Mouse (Mus musculus) layer of hippocampus, postnatal 25 days (tissue): ENCODE measurements around the gene Synrg. TPM values are rescaled to one million over a fixed set of nuclear protein-coding genes. Genes with fewer than 3 reads are reported as not detected.

ENCODE experiments used
- DNase-seq, 2 experiments: peaks; one replicate each; pipeline ENCODE4 v3.0.0; 2022; ENCODE audit warnings: mixed read lengths in 2 of 2, low spot score in 1 of 2; ENCODE audit errors: extremely low spot score in 1 of 2
- total RNA-seq, 2 experiments: library from RNA; stranded (reverse); gene quantifications; 2 replicates each; pipeline ENCODE4 v1.2.3; 2021

Synrg gene
- total RNA-seq, 2 experiments from 2014 or later: 63.8 to 65.3 TPM

DNA sequence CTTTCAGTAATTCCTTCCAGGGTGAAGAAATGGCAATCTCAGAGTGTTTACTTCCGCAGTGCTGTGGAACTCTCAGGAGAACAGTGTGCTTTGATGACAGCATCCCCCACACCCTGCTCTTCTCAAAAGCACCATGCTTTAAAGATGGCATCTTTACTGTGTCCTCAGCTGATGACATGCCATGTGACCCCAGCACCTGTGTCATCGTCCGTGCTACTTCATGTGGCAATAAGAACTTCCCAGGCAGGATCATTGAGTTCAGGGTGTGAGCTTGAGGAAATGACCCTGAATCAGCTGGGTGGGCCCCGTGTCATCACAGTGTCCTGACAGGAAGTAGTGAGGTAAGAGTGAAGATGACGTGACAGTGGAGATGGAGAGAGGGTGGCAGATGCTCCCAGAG, 68.3 kb downstream of the Synrg start:
- no peak for DNase-seq

- no peak for DNase-seq
These were observed 69.4 kb downstream of the Synrg start for GRCm38 (mm10) chr11:84033671-84034070.

DNA sequence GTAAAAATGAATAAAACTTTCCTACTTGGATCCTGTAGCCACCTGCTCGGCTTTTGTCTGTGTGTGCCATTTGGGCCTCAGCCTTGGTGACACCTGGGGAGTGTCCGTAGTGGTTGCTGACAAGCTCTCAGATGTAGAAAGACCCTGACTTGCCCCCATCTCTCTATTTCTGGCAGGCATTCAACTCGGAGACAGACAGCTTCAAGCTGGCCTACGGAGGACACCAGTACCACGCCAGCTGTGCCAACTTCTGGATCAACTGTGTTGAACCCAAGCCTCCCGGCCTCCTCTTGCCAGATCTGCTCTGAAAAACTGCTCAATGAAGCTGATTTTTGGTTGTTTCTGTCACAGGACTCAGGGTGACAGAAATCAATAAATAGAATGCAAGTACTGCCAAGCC, 76.4 kb downstream of the Synrg start:
- DNase-seq: no peak

GRCm38 (mm10) chr11:84042808-84043762, 78.9 kb downstream of the Synrg start:
- DNase-seq: no peak

GRCm38 (mm10) chr11:84044988-84045387, 80.8 kb downstream of the Synrg start:
- no peak for DNase-seq

GRCm38 (mm10) chr11:84047270-84047669, 83.0 kb downstream of the Synrg start:
- no peak for DNase-seq

DNA sequence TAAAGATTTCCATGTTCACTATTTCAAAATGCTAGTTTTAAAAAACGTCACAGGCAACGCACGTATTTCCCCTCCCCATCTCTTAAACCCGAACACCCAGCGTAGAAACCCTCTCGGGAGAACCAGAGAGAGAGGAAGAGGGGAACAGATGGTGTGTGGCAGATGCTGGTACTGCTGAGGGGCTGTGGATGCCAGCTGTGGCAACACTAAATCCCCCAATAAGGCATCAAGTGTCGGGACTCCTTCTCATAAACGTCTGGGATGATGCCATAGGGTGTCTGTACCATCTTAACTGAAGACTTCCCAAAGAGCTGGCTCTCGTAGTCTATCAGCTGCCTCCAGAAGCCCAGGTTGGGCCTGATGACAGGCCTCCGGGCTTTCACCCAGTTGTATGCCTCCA, 84.2 kb downstream of the Synrg start:
- no peak for DNase-seq

DNA sequence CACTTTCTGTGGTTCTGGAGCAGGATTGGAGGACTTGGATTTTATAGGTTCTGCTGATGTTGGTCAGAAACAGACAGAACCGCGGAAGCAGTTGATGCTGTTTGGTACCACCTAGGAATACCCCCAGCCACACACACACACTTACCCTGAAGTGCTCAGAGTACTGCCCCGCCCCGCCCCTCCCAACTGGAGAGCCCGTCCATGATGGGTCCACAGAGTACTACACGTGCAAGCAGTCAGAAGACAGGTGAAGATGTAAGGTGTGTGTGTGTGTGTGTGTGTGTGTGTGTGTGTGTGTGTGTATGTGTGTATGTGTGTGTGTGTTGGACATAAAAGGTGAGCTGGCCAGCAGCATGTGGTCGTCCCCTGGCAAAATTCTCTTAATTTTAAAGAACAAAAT, 88.8 kb downstream of the Synrg start:
- DNase-seq: no peak

GRCm38 (mm10) chr11:84053524-84054163, 89.4 kb downstream of the Synrg start:
- peak in 1 of 2 experiments; percentile 65 for DNase-seq

DNA sequence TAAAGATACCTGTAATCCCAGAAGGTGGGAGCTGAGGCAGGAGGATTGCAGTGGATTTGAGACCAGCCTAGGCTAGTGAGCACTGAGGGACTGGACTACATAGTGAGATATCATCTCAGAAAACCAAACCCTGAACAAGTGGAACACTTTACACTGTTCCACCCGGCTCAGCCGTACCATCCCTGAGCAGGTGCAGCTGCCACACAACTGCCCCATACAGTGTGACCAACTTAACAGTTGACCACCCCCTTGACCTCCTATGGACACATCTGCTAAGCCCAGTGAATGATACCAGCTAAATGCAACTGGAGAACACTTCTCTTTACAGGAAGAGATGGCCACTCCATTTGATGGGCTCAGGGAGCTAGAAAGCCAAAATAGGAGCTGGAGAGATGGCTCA, 93.2 kb downstream of the Synrg start:
- no peak for DNase-seq

GRCm38 (mm10) chr11:84059784-84060183, 95.6 kb downstream of the Synrg start:
- DNase-seq: no peak

- DNase-seq: no peak
These were observed 96.4 kb downstream of the Synrg start for GRCm38 (mm10) chr11:84060635-84061034.

GRCm38 (mm10) chr11:84061881-84062280, 97.7 kb downstream of the Synrg start:
- no peak for DNase-seq

DNA sequence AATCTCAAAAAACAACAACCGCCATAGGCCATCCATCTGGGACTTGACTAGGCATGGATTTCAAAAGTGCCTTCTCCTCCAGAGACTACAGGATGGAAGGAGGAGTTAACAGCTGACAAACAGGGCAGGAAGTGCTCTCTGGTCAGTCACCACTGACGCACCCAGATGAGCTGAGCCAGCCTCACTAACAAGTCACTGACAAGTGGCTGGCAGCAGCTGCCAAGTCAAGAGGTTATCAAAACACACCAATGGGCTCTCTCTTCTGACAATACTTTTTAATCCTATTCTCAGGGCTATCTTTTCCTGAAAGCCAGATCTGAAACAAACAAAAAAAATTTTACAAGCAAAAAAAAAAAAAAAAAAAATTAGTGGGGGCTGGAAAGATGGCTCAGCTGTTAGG, 98.6 kb downstream of the Synrg start:
- DNase-seq: no peak

- DNase-seq: no peak
These were observed 99.5 kb downstream of the Synrg start for GRCm38 (mm10) chr11:84063631-84064209.

DNA sequence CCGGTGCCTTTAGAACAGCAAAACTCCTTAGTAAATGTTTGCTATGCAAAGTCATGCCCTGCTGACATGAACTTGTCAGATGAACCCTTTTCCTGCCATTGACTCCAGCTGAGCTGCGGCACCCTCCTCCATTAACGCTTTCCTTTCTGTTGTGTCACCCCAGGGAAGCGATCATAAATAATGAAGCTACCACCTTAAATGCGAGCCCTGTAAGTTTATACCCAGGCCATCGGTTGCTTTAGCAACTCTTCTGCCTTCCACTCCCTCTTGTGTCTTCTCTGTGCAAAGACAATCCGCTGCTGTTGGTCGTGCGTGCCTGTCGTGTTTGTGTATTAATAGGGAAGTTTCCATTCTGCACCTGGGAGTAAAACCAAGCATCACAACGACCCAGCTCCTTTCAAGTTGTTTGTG, 101.8 kb downstream of the Synrg start:
- DNase-seq: no peak

DNA sequence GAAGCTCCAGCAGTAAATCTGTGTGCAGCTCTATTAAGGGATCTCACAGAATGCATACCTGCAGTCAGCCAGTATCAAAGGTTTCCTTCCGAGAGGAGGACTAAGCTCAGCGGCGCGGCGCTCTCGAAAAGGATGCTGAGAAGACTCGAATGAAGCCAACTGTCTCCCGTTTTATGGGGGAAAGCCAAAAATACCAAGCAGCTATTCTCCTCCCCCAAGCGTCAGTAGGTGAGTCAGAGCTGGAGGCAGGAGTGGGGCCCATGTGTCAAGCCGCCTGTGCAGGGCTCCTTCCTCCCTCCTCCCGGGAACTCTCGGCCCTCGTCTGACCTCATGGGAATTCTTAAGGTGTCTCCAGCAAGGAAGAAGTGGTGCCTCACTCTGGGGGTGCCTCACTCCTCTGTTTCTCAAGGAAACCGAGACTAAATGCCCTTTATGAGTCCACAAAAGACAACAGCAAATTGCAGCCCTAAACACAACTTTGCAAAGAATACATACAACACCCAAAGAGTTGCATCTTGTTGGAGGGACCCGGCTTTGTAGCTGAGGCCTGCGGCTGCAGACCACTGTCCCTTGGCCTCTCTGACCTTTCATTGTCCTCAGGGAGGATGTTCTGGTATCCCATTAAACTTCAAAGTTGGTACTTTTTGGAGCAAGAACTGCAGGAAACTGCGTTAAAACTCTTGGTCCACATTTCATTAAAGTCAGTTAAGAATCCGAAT, 102.9 kb downstream of the Synrg start:
- no peak for DNase-seq

- DNase-seq: no peak
These were observed 103.5 kb downstream of the Synrg start for GRCm38 (mm10) chr11:84067720-84068190.

DNA sequence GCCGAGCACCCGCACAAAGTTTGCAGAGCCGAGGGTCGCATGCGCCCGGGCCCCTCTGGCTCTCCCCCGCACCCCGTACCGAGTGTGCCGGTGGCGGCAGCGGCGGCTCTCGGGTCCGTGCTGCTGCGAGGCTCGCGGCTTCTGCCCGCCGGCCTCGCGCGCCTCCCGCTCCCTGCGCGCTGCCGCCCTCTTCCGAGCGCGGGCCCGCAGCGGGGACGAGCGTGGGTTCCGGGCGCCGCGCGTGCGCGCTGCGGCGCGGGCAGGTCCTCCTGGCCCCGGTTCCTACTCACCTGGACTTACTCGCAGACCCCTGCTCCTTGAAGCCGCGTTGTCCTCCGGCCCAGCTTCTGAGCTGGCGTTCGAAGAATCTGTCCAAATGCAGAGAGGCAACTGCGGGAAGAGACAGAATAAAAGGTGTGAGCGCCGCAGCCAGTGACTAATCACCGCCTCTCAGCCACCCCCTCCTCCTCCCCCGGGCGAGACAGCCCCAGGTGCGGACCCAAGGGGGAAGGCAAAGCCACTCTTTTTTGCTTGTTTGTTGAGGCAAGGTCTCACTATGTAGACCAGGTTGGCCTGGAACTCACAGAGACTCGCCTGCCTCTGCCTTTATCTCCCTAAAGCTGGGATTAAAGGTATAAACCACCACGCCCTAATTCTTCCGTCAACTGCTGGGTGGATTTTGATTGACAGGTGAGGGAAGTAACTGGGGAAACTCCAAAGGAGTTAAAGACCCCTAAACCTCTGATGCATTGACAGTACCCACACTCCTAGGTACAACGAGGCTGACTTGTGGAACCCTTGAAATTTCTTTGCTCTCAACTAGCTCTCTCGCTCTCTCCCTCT, 104.2 kb downstream of the Synrg start:
- DNase-seq: peak; percentile 56 to 57

DNA sequence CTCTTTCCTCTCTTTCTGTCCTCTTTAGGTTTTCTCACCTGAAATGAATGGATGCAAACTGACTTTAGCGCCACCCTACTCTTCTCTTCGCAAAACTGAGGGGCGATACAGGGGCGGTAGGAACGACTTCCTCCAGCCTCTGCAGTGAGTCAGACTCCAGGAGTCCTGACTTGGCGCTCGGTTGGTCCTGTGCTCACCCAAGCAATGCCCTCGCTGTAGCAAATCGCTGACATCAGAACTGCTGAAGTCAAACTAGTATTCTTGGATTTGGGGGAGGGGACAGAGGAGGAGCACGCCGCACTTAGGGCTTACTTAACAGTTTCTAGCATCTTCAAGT, 104.8 kb downstream of the Synrg start, which contains the start of gene Dusp14:
Dusp14 (minus strand) TSS at position 228 of the 337 bp plus-strand sequence.
- DNase-seq: no peak
